Mouse (Mus musculus) right cerebral cortex, postnatal 25 days (tissue): ENCODE measurements at regions not wholly inside any gene's neighbourhood (a gene's known extent, or its start where the extent isn't known, plus 50 kb on each side); places are given as distances from the start of the nearest gene placed in this dataset.

Experiments
- DNase-seq: peaks from one replicate; pipeline ENCODE4 v3.0.0; 2022

GRCm38 (mm10) chr10:126480382-126480781 lies 420.8 kb downstream of the Atp23 start:
- no peak for DNase-seq

GRCm38 (mm10) chr10:126479743-126480142 lies 421.4 kb downstream of the Atp23 start:
- no peak for DNase-seq

- DNase-seq = no peak
These were observed 428.0 kb downstream of the Atp23 start for GRCm38 (mm10) chr10:126473050-126473719.

- DNase-seq = no peak
These were observed 430.2 kb downstream of the Atp23 start for GRCm38 (mm10) chr10:126470838-126471491.

- DNase-seq = no peak
These were observed 438.4 kb downstream of the Atp23 start for GRCm38 (mm10) chr10:126462770-126463169.

- DNase-seq = peak; percentile 14
These were observed 442.6 kb downstream of the Atp23 start for GRCm38 (mm10) chr10:126458523-126458922.

- no peak for DNase-seq
These were observed 448.2 kb downstream of the Atp23 start for GRCm38 (mm10) chr10:126452757-126453528.

- no peak for DNase-seq
These were observed 449.0 kb downstream of the Atp23 start for GRCm38 (mm10) chr10:126452057-126452622.

GRCm38 (mm10) chr10:126431222-126431621 lies 465.3 kb downstream of the Lrig3 start:
- no peak for DNase-seq

- no peak for DNase-seq
These were observed 464.4 kb downstream of the Lrig3 start for GRCm38 (mm10) chr10:126430346-126430745.

- no peak for DNase-seq
These were observed 463.5 kb downstream of the Lrig3 start for GRCm38 (mm10) chr10:126429502-126429901.

- DNase-seq = no peak
These were observed 456.1 kb downstream of the Lrig3 start for GRCm38 (mm10) chr10:126422066-126422465.

GRCm38 (mm10) chr10:126413786-126414185 lies 447.8 kb downstream of the Lrig3 start:
- DNase-seq = no peak

GRCm38 (mm10) chr10:126392235-126392634 lies 426.3 kb downstream of the Lrig3 start:
- DNase-seq = no peak

- DNase-seq = no peak
These were observed 425.8 kb downstream of the Lrig3 start for GRCm38 (mm10) chr10:126391770-126392169.

GRCm38 (mm10) chr10:126386430-126386829 lies 420.5 kb downstream of the Lrig3 start:
- no peak for DNase-seq

- no peak for DNase-seq
These were observed 419.7 kb downstream of the Lrig3 start for GRCm38 (mm10) chr10:126385644-126386043.

- DNase-seq = no peak
These were observed 414.4 kb downstream of the Lrig3 start for GRCm38 (mm10) chr10:126380381-126380780.

GRCm38 (mm10) chr10:126379239-126379638 lies 413.3 kb downstream of the Lrig3 start:
- no peak for DNase-seq

- DNase-seq = no peak
These were observed 407.9 kb downstream of the Lrig3 start for GRCm38 (mm10) chr10:126373906-126374305.

- no peak for DNase-seq
These were observed 405.9 kb downstream of the Lrig3 start for GRCm38 (mm10) chr10:126371881-126372280.

GRCm38 (mm10) chr10:126349076-126349475 lies 383.1 kb downstream of the Lrig3 start:
- no peak for DNase-seq

GRCm38 (mm10) chr10:126337426-126337825 lies 371.5 kb downstream of the Lrig3 start:
- DNase-seq = no peak
